Mouse (Mus musculus): ENCODE data around the gene Lrrtm4. TPM values are rescaled to one million over a fixed set of nuclear protein-coding genes. Genes with fewer than 3 reads are reported as not detected.

The Lrrtm4 gene
- total RNA-seq, 2 experiments from 2014 or later: not detected

GRCm38 (mm10) chr6:80301871-80302270, 283.2 kb downstream of the Lrrtm4 start:
- no peak for DNase-seq
- intact Hi-C loops (cut with DNase I): no loop called here

DNA sequence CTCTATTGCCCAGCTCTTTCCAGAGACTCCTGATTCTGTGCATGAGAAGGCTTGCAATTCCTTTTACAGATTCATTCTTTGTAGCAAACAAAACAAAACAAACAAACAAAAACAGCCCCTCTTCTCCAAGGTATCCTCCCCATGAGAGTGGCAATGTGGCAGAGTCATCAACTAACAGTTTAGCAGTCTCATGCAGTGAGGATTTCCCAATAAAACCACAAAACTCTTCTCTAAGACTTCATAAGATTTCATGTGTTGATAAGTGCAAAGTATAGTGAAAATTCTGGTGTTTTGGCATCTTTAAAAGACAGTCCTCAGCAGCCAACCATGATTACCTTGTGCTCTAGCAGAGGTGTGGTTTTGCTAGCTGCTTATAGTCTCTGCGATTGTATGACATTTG, 284.9 kb downstream of the Lrrtm4 start:
- intact Hi-C loops (cut with DNase I): no loop called here
- DNase-seq: no peak

DNA sequence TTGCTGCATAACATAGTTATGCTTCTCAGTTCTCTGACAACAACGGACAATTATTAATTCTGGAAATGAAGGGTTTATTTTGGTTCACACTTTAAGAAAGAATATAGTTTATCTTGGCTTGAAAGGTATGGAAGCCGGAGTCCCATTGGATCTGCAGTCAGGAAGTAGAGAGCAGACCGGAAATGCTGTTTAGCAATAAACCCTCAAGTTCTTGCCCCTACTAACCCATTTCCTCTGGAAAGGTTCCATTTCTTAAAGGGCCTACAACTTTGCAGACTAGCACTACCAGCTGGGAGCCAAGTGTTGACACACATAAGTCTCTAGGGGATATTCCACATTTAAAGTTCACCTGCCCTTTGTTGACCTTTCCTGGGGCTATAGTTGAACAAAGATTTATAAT, 309.7 kb downstream of the Lrrtm4 start:
- no peak for DNase-seq
- intact Hi-C loops (cut with DNase I): no loop called here

GRCm38 (mm10) chr6:80331751-80332150, 313.1 kb downstream of the Lrrtm4 start:
- DNase-seq: no peak
- intact Hi-C loops (cut with DNase I): no loop called here

GRCm38 (mm10) chr6:80352307-80352706, 333.6 kb downstream of the Lrrtm4 start:
- no peak for DNase-seq
- intact Hi-C loops (cut with DNase I): no loop called here

GRCm38 (mm10) chr6:80357092-80357491, 338.4 kb downstream of the Lrrtm4 start:
- intact Hi-C loops (cut with DNase I): no loop called here
- no peak for DNase-seq

DNA sequence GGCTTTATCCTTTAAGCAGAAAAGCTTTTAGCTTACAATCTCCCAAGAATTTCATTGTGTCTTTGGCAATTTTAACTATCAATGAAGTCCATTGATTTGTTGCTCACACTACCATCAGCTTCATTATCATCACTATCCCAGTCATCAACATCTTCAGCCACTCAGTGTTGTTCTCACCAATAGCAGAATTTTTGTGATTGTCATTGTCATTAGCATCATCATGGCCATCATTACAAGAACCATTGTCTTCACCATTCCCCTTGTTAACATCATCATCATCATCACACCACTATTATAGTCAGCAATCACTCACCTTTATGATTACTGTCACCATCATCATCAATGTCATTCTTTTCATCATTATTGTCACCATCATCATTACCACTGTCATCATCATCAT, 344.9 kb downstream of the Lrrtm4 start:
- intact Hi-C loops (cut with DNase I): no loop called here
- no peak for DNase-seq

DNA sequence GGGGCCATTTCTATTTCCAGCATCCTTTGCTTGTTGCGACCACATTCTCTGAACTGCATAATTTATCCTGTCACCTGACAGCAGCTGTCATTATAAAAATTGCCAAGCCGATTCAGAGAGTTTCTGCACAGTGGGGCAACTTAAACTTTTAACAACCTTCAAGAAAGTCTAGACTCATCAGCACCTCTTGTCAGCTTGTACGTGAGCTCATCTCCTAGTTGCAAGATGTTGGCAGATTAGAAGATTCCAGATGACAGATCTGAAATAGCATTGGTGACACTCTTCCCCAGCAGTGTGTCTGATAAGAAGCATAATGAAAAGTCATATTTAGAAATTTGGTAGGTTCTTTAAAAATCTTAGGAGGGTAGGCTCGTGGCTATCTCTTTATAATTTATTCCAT, 347.9 kb downstream of the Lrrtm4 start:
- no peak for DNase-seq
- intact Hi-C loops (cut with DNase I): no loop called here

- no peak for DNase-seq
- intact Hi-C loops (cut with DNase I): no loop called here
Observed at GRCm38 (mm10) chr6:80389571-80389970, 370.9 kb downstream of the Lrrtm4 start.

- DNase-seq: no peak
- intact Hi-C loops (cut with DNase I): no loop called here
Observed at GRCm38 (mm10) chr6:80406757-80407156, 388.1 kb downstream of the Lrrtm4 start.

GRCm38 (mm10) chr6:80440135-80440534, 421.5 kb downstream of the Lrrtm4 start:
- intact Hi-C loops (cut with DNase I): no loop called here
- no peak for DNase-seq

DNA sequence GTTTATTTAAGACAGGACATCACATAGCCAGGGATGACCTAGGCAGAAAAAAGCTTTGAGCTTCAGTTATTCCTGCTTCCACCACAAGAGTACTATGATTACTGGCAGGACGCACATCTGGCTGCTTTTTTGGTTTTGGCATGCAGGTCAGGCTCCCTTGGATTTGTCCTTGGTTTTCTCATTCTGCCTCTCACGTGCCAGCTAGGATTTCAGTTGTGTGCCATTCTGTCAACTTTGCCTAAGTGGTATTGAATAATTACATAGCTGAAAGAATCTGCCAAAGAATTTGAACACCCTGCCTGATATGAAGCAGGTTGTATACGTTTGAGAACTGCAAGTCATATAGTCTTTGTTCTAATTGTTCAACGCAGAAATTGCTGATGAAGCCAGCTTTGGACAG, 451.9 kb downstream of the Lrrtm4 start:
- DNase-seq: no peak
- intact Hi-C loops (cut with DNase I): no loop called here

- no peak for DNase-seq
- intact Hi-C loops (cut with DNase I): no loop called here
Observed at GRCm38 (mm10) chr6:80476153-80476552, 457.5 kb downstream of the Lrrtm4 start.

GRCm38 (mm10) chr6:80545017-80545416, 526.3 kb downstream of the Lrrtm4 start:
- no peak for DNase-seq

GRCm38 (mm10) chr6:80549907-80550306, 531.2 kb downstream of the Lrrtm4 start:
- intact Hi-C loops (cut with DNase I): no loop called here
- no peak for DNase-seq

More at GRCm38 (mm10) chr6:80545017-80545416, 526.3 kb downstream of the Lrrtm4 start:
- intact Hi-C loops (cut with DNase I): no loop called here

DNA sequence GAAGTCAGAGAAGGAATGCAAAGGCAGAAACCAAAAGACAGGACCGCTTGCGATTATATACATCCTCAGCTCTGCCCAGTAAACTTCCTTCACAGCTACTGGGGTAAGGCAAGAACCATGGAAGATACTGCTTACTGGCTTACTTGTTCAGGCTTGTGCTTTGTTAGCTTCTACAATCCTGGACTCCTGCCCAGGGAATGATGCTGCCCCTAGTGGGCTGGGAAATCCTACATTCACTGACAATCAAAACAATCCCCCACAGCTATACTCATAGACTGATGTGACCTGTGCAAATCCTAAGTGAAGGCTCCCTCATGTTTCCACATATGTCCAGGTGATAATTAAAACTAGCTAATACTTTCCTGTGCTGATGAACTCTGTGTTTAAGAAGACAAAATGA, 534.7 kb downstream of the Lrrtm4 start:
- no peak for DNase-seq
- intact Hi-C loops (cut with DNase I): no loop called here

GRCm38 (mm10) chr6:80554991-80555390, 536.3 kb downstream of the Lrrtm4 start:
- DNase-seq: no peak
- intact Hi-C loops (cut with DNase I): no loop called here

DNA sequence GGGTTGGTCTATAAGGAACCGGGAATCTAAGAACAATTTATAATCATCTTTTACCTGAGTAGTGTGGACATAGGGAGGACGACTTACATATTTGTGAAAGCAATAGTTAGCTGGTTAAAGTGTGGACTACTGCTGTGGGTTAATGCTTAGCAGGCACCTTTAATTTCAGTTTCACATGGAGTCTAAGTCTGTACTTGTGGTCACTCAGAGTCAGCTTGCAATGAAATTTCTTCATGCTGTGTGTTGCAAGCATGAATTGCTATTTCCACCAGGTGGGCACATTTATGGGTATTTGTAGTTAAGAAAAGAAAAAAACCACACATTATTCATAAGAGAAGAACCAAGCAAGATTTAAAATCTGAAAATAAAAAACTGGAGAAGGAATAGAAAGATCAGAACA, 558.5 kb downstream of the Lrrtm4 start:
- intact Hi-C loops (cut with DNase I): no loop called here
- DNase-seq: no peak

DNA sequence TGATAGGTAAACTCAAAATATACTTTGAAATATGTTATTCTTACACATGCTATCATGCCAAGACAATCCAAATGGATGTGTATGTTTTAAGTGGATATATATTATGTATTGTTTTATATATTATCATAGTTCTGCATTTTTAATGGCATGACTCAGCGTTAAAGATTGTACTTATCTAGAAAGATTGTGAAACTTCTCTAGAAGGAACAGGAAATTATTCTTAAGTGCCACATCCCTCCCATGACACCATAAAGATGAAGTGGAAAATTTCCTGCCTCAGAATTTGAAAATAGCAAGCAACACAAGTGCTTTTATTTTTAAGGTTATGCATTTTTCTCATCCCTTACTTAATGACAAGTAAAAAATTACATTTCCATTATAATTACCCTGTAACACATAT, 563.5 kb downstream of the Lrrtm4 start:
- no peak for DNase-seq
- intact Hi-C loops (cut with DNase I): no loop called here

DNA sequence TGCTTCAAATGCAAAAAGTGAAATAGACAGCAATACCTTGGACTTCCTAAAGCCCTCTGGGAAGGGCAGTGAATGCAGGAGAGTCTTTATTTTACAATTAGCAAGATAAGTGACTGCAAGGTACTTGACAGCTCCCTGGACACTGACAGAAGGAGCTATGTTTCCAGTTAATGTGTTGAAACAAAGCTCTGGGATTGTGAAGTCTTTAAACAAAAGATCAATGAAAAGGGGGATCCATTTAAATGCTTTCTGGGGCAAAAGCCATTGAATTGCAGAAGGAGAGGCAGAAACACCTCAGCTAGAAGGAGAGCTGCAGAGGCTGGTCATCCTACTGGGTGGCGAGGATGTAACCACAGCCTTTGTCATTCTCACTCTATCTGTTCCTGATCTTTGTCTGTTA, 571.1 kb downstream of the Lrrtm4 start:
- DNase-seq: no peak
- intact Hi-C loops (cut with DNase I): no loop called here

DNA sequence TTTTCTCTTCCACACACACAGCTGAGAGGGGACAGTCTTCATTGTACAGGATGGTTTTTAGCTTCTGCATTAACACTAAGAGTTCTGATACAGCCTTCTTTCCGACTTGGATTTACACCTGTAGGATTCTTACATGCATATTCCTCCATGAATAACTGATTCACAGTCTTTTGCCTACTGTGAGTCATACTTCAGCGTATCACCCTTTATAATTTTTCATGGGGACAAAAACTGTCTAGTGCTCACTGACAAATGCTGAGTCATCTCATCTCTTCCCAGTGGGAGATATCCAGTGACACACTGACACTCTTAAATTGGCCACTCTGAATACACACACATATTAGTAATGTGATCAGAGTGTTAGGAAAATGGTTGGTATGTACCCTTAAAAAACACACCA, 600.8 kb downstream of the Lrrtm4 start:
- no peak for DNase-seq
- intact Hi-C loops (cut with DNase I): no loop called here

GRCm38 (mm10) chr6:80622676-80623334, 604.1 kb downstream of the Lrrtm4 start:
- intact Hi-C loops (cut with DNase I): no loop called here

GRCm38 (mm10) chr6:80625509-80625908, 606.8 kb downstream of the Lrrtm4 start:
- intact Hi-C loops (cut with DNase I): no loop called here
- DNase-seq: no peak

More at GRCm38 (mm10) chr6:80622676-80623334, 604.1 kb downstream of the Lrrtm4 start:
- DNase-seq: no peak

Measured in gastrocnemius, postnatal 36 days (tissue).